Mouse (Mus musculus): ENCODE data around the gene Mpz. TPM values are rescaled to one million over a fixed set of nuclear protein-coding genes. Genes with fewer than 3 reads are reported as not detected.

Mpz gene
- not detected in 4 replicates for total RNA-seq (2023; ENCODE audit: inconsistent age)

GRCm38 (mm10) chr1:171149974-171150760 is at the start of gene Mpz, which contains the start of gene Sdhc:
Gene Mpz, plus strand, starts transcription at chr1:171150711.
Gene Sdhc, minus strand, starts transcription at chr1:171150603.

GRCm38 (mm10) chr1:171113873-171114299 is 36.6 kb upstream of the Mpz start, which contains the start of gene Cfap126:
Gene Cfap126, plus strand, starts transcription at chr1:171113918.

GRCm38 (mm10) chr1:171195887-171196397 is 45.4 kb downstream of the Mpz start, which contains the start of gene Pcp4l1:
Gene Pcp4l1, minus strand, starts transcription at chr1:171196268.

Other genes with a start within 250 kb of the Mpz start
- gene Fcrlb, start 237.8 kb upstream of the Mpz start, total RNA-seq (2023; ENCODE audit: inconsistent age) = 1.2 to 1.6 TPM (median 1.5 TPM) in 4 replicates
- gene Fcrla, start 223.1 kb upstream of the Mpz start, total RNA-seq (2023; ENCODE audit: inconsistent age) = 375 to 430 TPM (median 429 TPM) in 4 replicates
- gene Fcgr2b, start 174.2 kb upstream of the Mpz start, total RNA-seq (2023; ENCODE audit: inconsistent age) = 240 to 258 TPM (median 249 TPM) in 4 replicates
- 0.42 to 1.5 TPM (median 1.0 TPM) in 4 replicates for gene Fcgr4, start 131.8 kb upstream of the Mpz start, total RNA-seq (2023; ENCODE audit: inconsistent age)
- 1.7 to 2.7 TPM (median 2.1 TPM) in 4 replicates for gene Fcgr3, start 85.8 kb upstream of the Mpz start, total RNA-seq (2023; ENCODE audit: inconsistent age)
- 0.67 to 2.6 TPM (median 1.1 TPM) in 4 replicates for gene Cfap126, start 36.8 kb upstream of the Mpz start, total RNA-seq (2023; ENCODE audit: inconsistent age)
- 89.4 to 111 TPM (median 94.1 TPM) in 4 replicates for gene Sdhc, start 108 bp upstream of the Mpz start, total RNA-seq (2023; ENCODE audit: inconsistent age)
- gene Pcp4l1, start 45.6 kb downstream of the Mpz start, total RNA-seq (2023; ENCODE audit: inconsistent age) = not detected in 4 replicates
- not detected in 4 replicates for gene Nr1i3, start 63.3 kb downstream of the Mpz start, total RNA-seq (2023; ENCODE audit: inconsistent age)
- 21.8 to 26.5 TPM (median 24.2 TPM) in 4 replicates for gene Tomm40l, start 71.8 kb downstream of the Mpz start, total RNA-seq (2023; ENCODE audit: inconsistent age)
- gene Apoa2, start 74.3 kb downstream of the Mpz start, total RNA-seq (2023; ENCODE audit: inconsistent age) = not detected in 4 replicates
- gene Fcer1g, start 83.7 kb downstream of the Mpz start, total RNA-seq (2023; ENCODE audit: inconsistent age) = 4.7 to 12.2 TPM (median 7.7 TPM) in 4 replicates
- gene Adamts4, start 99.7 kb downstream of the Mpz start, total RNA-seq (2023; ENCODE audit: inconsistent age) = not detected in 4 replicates
- gene Ndufs2, start 100.7 kb downstream of the Mpz start, total RNA-seq (2023; ENCODE audit: inconsistent age) = 120 to 147 TPM (median 125 TPM) in 4 replicates
- 79.8 to 117 TPM (median 101 TPM) in 4 replicates for gene B4galt3, start 119.6 kb downstream of the Mpz start, total RNA-seq (2023; ENCODE audit: inconsistent age)
- 60.4 to 71.5 TPM (median 66.1 TPM) in 4 replicates for gene Ppox, start 130.5 kb downstream of the Mpz start, total RNA-seq (2023; ENCODE audit: inconsistent age)
- gene Usp21, start 137.3 kb downstream of the Mpz start, total RNA-seq (2023; ENCODE audit: inconsistent age) = 48.5 to 60.7 TPM (median 55.3 TPM) in 4 replicates
- gene Ufc1, start 144.3 kb downstream of the Mpz start, total RNA-seq (2023; ENCODE audit: inconsistent age) = 44.8 to 53.1 TPM (median 48.1 TPM) in 4 replicates
- 31.3 to 39.4 TPM (median 34.5 TPM) in 4 replicates for gene Dedd, start 178.4 kb downstream of the Mpz start, total RNA-seq (2023; ENCODE audit: inconsistent age)
- 26.8 to 31.8 TPM (median 28.6 TPM) in 4 replicates for gene Nit1, start 194.9 kb downstream of the Mpz start, total RNA-seq (2023; ENCODE audit: inconsistent age)
- 67.5 to 78.8 TPM (median 74.9 TPM) in 4 replicates for gene Pfdn2, start 195.0 kb downstream of the Mpz start, total RNA-seq (2023; ENCODE audit: inconsistent age)
- gene Klhdc9, start 210.1 kb downstream of the Mpz start, total RNA-seq (2023; ENCODE audit: inconsistent age) = 0.32 to 0.58 TPM (median 0.45 TPM) in 4 replicates
- gene Nectin4, start 219.4 kb downstream of the Mpz start, total RNA-seq (2023; ENCODE audit: inconsistent age) = 0.21 to 0.58 TPM (median 0.45 TPM) in 4 replicates
- 295 to 311 TPM (median 296 TPM) in 4 replicates for gene Arhgap30, start 238.2 kb downstream of the Mpz start, total RNA-seq (2023; ENCODE audit: inconsistent age)

Measured in B cell, adult (primary cell).